Mouse (Mus musculus) lung, postnatal 25 days (tissue): ENCODE results near the gene Mylk.
"Not testable (repeated sequence)": the region's sequence is repeated elsewhere in the genome, so short reads cannot be mapped to it uniquely, and the experiment has no call there.

Experiments
- DNase-seq: peaks from one replicate; pipeline ENCODE4 v3.0.0; 2022; ENCODE audit warnings: low spot score

Mylk gene

GRCm38 (mm10) chr16:34745065-34745585 is at the start of gene Mylk:
Mylk (plus strand) TSS chr16:34745210.
- DNase-seq: peak; percentile 93

GRCm38 (mm10) chr16:34698721-34699120 is 46.3 kb upstream of the Mylk start:
- DNase-seq: not testable (repeated sequence)

GRCm38 (mm10) chr16:34700165-34700827 is 44.7 kb upstream of the Mylk start:
- peak; percentile 88 for DNase-seq

- DNase-seq: no peak
Observed at GRCm38 (mm10) chr16:34700828-34701216, 44.2 kb upstream of the Mylk start.

GRCm38 (mm10) chr16:34706019-34706418 is 39.0 kb upstream of the Mylk start:
- DNase-seq: peak; percentile 17

DNA sequence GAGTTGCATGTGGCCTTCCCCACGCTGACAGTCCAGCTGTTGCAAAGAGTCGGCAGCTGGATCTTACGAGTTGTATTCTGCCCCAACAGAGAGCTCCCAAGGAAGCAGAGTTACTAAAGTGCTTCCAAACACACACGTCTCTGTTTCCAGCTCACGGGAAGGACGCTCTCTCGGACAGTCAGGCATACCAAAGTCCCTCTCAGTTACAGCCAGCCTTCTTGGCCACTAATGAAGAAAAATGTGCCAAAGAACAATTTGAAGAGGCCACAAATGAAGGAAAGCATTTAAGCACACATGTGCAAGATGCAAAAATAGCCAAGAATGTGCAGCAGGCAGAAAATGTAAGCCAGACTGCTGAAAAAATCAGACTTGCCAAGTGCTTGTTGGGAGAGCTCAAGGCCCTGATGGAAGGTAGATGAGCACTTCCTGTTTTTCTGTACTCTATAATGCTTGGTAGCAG is 38.5 kb upstream of the Mylk start:
- peak; percentile 48 for DNase-seq

DNA sequence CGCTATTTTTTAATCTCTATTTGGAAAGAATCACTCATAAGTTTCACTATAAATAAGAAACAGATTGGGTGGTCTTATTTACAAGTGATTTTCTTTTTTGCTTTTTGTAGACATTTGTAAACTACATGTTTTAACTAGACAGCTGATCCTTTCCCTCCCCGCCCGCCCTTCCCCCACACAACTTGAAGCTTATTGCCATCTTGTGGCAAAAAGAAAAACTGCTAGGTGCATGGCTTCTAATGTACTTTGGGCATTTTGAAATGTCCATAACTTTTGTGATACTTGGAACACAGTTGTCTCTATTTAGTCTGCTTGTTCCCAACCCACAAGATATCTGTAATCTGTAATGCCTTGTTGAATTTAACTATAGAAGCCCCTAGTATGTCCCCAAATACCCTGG is 33.5 kb upstream of the Mylk start:
- DNase-seq: no peak

DNA sequence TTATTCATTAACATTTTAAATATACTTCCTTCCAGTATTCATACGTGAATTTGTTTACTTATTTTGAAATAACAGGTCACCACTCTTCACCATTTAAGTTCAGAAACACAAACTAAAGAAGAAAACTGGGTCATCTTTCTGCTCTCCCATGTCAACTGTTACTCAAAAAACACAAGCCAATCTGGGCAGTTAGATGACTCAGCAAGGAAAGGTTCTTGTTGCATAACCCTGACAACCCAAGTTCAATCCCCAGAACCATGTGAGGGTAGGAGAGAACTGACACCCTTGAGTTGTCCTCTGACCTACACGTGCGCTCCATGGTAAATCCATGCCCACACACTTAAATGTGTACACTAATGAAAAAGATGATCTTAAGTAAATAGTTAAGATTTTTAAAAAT is 19.9 kb upstream of the Mylk start:
- no peak for DNase-seq

DNA sequence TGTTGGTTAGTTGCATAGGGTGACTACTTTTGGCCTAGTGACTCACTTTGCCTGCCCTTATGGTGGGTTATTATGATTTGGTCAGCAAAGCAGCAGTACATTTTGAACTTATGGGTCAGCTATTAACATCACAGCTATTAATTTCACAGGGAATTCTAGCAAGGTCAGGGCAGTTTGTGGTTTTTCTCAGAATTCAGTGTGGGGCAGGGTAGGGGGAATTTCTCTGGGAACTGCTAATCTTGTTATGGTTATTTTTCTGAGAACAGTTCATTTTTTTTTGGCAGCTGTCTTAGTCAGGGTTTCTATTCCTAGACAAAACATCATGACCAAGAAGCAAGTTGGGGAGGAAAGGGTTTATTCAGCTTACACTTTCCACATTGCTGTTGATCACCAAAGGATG is 16.4 kb upstream of the Mylk start:
- not testable (repeated sequence) for DNase-seq

GRCm38 (mm10) chr16:34729371-34729770 is 15.6 kb upstream of the Mylk start:
- no peak for DNase-seq

DNA sequence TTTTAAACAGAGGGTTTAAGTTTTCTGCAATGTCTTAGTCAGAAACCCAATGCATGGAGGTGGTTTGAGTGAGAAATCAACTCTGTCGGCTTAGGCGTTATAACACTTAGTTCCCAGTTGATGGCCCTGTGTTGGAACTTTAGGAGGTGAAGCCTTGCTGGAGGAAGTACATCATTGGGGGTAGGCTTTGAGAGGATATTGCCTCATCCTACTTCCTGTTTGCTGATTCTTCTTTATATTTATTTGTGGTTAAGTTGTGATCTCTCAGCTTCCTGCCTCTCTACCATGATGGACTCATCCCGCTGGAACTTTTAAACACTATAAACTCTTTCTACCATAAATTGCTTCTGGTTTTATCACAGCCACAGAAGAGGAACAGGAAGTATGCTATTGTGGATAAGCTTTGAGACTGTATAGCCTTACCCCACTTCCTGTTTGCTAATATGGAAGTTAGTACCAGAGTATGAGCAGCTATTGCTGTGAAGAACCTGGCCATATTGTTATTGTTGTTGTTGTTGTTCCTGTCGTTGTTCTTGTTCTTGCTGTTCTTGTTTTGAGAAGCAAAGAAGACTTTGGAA is 6.3 kb upstream of the Mylk start:
- DNase-seq: no peak

GRCm38 (mm10) chr16:34742930-34743329 is 2.1 kb upstream of the Mylk start:
- no peak for DNase-seq

- no peak for DNase-seq
Observed at GRCm38 (mm10) chr16:34748081-34748720, 3.2 kb downstream of the Mylk start.

- DNase-seq: no peak
Observed at GRCm38 (mm10) chr16:34749536-34749935, 4.5 kb downstream of the Mylk start.

DNA sequence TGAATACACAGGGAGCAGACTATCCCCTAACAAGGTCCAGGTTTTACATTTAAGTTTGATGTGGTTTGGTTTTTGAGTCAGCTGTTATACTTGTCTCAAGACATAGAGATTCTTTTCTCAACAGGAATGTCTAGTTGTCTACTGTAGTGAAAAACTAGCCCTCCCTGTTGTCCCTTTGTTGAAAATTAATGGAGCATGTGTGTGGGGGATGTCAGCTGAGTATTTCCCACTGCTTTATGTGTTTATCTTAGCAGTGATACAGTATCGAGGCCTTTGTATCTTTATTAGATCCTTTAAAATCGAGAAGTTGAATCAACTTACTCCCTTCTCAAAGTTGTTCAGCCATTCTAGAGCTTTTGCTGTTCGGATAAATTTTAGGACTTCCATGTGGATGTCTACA is 7.0 kb downstream of the Mylk start:
- no peak for DNase-seq

DNA sequence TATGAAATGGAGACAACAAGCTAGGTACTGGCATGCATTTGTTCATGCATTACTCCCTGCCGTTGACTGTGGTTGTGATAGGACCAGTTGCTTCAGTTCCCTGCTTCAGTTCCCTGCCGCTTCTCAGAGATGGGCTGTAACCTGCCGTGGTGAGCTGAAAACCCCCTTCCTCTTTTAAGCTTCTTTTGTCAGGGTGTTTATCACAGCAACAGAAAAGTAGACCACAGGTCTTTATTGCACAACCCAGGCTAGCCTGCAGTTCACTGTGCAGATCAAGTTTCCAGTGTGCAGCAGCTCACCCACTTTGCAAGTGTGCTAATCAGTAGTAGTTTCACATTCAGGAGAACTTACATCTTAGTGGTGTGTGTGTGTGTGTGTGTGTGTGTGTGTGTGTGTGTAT is 8.0 kb downstream of the Mylk start:
- DNase-seq: no peak

GRCm38 (mm10) chr16:34756991-34757390 is 12.0 kb downstream of the Mylk start:
- DNase-seq: no peak

DNA sequence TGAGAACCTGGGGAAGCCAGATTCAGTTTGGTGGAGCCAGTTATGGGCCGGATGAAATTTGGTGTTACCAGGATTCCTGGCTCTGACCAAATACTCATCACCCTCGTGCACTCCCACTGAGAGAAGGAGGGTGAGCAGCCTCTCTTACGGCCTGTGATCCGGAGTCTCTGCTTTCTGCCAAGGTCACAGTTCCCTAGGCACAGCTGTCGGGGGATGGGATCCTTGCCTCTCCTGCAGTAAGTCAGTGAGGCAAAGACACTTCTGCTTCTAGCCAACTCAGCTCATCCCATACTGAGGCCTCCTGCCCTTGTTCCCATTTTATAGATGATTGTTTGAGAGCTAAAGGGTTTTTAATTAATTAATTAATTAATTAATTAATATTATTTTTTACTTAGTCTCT is 13.2 kb downstream of the Mylk start:
- no peak for DNase-seq

DNA sequence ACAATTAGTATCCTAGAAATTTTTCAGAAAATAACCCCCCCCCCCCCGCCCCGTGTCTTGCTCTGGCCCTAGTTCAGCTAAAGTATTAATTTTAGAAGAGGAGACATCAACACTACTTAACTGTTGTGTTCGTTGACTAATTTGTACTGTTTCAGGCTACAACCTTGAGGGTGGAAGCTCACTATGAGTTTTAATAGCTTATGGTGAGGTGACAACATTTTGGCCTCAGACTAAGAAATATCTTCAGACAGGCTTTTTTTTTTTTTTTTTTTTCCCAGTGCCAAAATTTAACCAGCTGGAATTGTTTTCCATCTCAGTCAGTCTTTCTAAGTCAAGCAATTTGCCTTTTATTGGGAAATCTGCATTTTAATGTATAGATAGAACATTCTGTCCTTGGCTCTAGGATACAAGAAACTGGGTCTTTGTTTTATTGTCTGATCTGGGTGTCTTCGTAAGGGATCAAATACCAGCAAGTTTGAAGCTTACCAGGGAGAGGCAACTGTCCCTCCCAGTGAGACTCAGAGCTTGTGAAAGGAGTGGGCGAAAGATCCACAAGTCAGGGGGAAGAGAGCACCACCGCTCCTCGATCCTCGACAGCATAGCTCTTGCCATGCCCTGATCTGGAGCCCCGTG is 19.1 kb downstream of the Mylk start:
- no peak for DNase-seq

- no peak for DNase-seq
Observed at GRCm38 (mm10) chr16:34765666-34766065, 20.7 kb downstream of the Mylk start.

DNA sequence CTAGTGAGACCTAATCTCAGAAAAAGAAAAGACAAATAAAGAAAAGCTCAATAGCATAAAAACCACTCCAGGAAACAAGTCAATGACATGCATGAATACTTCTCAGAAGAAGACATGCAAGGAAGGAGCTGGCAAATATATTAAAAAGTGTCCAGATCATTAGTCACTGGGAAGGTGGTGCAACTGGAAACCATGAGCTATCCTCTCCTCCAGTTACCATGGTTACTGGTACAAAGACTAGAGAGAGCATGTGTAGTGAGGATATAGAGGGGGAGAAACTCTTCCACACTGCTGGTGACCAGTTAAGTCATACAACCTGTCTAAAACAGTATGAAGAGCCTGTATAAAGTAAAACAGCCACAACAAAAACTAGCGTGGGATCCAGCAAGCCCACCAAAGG is 21.2 kb downstream of the Mylk start:
- no peak for DNase-seq

DNA sequence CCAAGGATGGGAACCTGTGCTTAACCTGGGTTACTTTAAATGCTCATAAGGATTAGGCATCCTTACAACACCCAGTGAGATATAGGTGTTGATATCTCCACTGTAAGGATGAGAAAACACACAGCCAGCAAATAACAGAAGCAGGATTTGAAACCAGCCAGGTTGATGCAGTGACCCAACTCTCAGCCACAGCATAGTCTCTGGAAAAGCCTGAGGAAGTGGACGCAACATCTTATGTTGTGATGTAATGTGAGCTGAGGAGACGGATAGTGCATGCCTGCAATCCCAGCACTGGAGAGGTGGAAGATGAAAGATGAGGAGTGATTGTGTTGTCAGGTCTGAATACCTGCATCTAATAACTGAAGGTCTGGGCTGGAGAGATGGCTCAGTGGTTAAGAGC is 22.4 kb downstream of the Mylk start:
- no peak for DNase-seq

GRCm38 (mm10) chr16:34768436-34768835 is 23.4 kb downstream of the Mylk start:
- DNase-seq: no peak
